Mouse (Mus musculus): Measurements from ENCODE around the gene Ubb. TPM values are rescaled to one million over a fixed set of nuclear protein-coding genes. Genes with fewer than 3 reads are reported as not detected.

The Ubb gene
- total RNA-seq, 2 experiments from 2014 or later = 1,687 to 1,997 TPM

DNA sequence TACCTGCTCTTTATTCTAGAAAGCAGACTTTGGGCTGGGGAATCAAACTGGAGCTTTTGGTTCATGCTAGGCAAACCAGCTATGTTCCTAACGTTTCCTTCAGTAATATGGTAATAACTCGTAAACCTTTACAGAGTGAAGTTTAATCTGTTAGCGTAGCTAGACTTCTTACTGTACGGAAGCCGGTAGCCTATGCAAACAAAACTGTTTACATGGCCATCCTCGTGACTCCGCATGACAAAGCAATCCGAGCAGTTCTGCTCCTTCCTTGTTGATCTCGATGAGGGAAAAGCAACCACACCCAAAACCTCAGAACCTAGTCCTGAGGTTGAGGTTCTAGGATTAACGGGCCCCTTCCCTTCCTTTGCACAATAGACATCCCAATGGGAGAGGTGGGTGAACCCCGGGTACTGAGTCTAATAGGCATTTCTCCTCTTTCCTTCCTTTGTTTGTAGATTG lies 715 bp upstream of the Ubb start:
- peak; percentile 25 to 40 for DNase-seq (ENCODE audit: extremely low spot score in 1 of 2, low spot score in 1 of 2)

DNA sequence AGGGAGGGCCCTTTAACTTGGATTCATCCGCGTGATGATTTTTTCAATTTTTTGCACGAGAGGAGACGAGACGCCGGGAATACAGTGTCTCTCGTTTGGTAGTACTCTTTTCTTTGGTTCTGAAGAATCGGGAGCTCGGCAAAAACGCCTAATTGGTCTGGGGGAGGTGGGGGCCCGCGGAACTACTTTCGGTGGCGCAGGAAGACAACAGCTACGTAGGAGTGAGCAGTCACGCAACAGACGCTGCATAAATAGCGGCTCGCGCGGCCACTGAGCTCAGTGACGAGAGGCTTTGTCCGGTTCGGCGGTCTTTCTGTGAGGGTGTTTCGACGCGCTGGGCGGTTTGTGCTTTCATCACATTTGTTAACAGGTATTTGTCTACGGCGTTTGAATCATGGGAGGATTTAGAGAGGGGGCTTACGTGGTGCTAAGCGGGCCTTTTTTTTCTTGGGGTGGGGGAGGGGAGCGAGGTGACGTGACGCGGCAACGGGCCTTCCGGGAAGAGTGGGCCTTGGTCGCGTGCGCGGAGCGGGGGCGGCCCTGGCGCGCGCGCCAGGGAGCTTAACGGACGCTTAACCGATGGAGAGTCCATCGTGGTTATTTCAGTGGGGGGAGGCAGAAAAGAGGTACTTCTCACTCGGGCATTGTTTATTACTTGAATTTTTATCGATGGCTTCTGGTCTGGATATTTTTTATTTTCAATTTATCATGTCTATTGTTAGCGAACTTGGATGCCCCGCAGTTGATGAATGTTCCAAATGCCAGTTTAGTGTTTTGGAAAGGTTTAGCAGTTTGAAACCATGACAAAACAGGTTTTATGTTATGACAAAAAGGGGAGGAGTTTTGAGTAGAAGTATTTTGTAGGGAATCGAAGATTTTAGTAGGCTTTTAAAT lies 502 bp downstream of the Ubb start:
- DNase-seq (ENCODE audit: extremely low spot score in 1 of 2, low spot score in 1 of 2) = peak; percentile 92

DNA sequence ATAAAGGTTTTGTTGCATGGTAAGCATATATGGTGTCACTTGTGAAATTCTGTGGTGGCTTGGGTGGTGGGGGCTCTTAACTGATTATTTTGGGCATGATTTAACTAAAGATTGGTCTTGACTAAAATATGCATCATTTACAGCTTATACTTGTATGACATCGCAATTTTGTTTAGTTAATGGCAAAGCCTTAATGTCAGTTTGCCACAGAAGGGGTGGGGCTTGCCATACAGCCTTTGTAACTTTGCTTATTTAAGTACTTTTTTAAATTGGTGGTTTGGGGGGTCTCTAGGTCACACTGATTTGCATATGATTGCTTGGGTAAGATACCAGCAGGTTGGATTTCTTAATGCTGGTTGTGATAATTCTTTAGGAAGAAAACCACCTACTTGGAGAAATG lies 2.2 kb downstream of the Ubb start:
- DNase-seq (ENCODE audit: extremely low spot score in 1 of 2, low spot score in 1 of 2) = no peak

DNA sequence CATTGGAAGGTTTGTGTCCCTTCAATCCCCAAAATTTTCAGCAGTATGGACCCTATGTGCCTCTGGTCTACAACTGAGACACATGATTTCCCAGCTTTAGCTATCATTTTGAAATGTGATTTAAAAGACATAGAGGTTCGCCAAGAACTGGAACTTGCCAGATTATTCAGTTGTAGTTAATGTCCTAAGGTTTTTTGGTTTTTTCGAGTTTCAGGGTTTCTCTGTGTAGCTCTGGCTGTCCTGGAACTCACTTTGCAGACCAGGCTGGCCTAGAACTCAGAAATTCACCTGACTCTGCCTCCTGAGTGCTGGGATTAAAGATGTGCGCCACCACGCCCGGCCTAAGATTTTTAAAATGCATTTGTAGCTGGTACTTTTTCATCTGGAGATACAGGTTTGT lies 2.7 kb downstream of the Ubb start:
- no peak for DNase-seq (ENCODE audit: extremely low spot score in 1 of 2, low spot score in 1 of 2)

DNA sequence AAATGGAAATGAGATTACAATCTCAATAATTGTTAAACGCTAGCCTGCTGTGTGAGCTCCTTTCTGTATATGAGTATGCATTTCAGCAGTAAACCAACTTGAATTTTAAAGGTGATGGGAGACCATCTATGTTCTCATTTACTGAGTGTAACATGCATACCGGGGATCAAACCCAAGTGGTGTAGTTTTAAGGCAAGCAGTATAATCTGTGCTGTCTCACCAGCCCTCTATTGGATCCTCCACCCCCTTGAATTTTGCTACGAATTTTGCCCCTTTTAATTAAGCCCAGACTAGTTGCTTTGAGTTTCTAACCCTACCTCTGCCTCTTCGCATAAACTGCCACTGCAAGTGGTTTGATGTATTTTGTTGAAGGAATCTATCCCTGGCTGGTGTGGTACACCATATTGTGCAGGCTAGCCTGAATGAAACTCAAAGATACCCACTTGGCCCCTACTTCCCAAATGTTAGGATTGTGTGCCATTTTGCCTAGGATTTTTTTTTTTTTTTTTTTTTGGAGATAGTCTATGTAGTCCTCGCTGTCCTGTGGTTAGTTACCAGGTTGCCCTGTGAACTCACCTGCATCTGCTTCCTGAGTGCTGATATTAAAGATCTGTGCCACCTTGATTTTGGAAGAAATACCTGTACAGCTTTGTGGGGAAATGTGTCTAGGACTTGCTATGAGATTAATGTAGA lies 3.3 kb downstream of the Ubb start:
- DNase-seq (ENCODE audit: extremely low spot score in 1 of 2, low spot score in 1 of 2) = no peak

DNA sequence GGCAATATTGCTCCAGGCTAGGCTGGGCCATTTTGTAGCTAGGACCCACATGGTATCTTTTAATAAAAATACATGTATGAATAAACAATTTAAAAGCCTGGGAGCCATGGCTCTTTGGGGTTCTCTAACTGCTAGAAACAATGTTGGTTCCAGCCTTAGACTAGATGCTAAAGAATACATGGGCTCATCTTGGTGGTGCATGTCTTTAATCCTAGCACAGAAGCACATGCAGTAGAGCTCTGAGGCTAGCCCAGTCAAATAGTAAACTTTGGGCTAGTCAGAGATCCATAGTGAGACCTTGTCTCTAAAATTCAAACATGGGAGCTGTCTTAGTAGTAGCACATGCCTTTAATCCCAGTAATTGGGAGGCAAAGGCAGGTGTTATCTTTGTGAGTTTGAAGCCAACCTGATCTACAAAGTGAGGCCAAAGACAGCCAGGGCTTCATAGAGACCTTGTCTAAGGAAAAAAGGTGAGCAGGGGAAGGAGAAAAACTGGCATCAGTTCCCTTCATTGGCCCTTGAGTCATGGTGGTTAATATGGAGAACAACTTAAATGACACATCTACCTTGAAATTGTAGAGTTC lies 4.1 kb downstream of the Ubb start:
- no peak for DNase-seq (ENCODE audit: extremely low spot score in 1 of 2, low spot score in 1 of 2)

DNA sequence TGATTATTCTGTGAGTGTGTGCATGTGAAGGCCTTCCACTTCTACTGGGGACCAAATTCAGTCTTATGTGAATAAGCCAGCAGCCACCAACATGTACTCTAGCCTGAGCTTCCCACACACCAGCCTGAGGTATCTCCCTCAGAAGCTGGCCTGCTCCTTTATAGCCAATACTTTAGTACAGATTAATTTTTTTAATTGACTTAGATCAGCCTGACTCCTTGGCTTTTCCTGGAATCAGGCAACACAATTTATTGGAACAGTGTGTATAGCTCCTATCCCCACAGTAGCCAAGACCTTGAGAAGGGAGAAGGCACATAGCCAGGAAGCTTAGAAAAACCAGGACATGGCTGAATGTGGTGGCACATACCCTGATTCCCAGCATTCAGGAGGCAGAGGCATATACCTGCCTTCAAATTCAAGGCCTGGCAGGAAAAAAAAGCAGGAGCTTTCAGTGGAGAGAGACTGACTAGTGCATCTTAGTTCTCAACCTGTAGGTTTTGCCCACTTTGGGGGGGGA lies 5.0 kb downstream of the Ubb start:
- DNase-seq (ENCODE audit: extremely low spot score in 1 of 2, low spot score in 1 of 2) = no peak

DNA sequence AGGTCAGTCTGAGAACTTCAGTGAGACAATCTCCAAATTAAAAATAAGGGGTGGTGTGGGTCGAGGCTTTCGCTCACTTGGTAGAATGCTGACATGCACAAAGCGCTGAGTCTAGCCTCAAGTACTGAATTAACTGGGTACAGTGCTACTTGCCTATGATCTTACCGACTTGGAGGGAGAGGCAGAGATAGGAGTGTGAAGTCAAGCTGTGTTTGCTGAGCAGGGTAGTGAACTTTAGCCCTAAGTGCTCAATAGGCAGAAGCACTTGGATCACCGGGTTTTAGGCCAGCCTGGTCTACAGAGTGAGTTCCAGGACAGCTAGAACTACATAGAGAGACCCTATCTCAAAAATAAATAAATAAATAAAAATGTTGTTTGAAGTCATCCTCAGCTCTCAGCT lies 6.2 kb downstream of the Ubb start:
- no peak for DNase-seq (ENCODE audit: extremely low spot score in 1 of 2, low spot score in 1 of 2)

DNA sequence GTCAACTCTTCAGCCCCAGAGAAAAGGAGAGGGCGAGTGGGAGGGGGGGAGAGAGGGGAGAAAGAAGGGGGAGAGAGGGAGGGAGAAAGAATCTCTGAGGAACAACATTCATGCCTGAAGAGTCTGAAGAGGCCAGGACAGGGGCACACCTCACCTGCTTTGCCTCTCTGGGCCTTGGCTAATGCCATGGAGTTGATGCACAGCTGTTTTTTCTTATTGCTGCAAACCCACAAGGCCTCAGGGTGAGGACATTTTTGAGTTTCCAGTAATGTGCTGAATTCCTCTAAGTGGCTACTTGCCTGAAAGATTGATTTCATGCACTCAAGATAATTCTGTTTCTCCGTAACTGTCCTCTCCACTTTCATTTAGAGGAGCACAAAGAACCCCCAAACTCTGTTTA lies 7.2 kb downstream of the Ubb start:
- DNase-seq (ENCODE audit: extremely low spot score in 1 of 2, low spot score in 1 of 2) = no peak

DNA sequence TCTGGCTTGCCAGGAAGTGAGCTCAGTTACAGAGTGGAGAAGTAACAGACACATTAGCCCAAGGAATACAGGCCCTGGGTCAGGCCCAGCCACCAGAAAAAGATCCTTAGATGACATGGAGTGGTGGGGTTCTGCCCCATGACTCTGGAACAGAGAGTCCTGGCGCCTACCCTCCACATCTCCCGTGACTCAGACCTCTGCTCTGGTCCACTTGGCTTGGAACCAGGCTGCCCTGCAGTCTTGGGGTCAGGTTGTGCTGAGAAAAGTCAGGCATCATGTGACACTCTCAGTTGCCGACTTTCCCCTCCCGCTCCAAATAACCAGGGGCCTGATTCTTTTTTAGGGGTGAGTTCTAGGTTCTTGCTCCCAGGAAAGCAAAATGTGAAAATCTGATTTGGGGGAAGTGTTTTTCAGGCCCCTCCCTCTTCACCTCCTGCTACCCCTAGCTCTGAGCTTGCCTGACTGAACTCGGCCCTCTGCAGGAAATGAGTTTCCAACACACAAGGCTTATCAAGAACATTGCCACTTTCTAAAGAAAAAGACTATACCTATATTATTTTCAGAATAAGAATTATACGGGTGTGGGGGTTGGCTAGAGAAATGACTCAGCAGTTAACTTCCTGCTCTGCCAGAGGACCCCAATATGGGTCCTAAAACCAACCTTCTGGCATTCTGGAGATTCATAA lies 8.1 kb downstream of the Ubb start:
- DNase-seq (ENCODE audit: extremely low spot score in 1 of 2, low spot score in 1 of 2) = no peak

DNA sequence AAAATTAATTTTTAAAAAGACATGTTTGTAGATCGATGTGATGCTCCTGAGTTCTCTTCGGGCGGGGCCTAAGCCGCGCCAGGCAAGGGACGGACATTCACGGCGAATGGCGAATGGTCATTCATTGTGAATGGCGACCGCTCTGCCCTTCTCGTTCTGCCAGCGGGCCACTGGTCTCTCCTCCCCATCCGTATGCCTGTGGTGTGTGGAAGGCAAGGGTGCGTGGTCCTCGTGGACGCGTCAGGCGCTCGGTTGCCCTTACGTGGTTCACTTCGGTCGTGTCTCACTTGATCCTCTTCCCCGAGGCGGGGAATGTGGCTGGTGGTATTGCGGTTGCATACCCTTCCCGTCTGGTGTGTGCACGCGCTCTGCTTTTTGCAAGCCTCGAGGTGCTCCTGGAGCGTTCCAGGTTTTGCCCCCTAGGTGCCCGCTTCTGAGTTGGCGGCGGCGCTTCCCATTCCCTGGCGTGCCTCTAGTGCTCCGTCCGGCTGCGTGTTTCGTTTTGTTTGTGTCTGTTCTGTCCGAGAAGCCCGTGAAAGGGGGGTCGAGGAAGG lies 9.6 kb downstream of the Ubb start:
- DNase-seq (ENCODE audit: extremely low spot score in 1 of 2, low spot score in 1 of 2) = no peak

DNA sequence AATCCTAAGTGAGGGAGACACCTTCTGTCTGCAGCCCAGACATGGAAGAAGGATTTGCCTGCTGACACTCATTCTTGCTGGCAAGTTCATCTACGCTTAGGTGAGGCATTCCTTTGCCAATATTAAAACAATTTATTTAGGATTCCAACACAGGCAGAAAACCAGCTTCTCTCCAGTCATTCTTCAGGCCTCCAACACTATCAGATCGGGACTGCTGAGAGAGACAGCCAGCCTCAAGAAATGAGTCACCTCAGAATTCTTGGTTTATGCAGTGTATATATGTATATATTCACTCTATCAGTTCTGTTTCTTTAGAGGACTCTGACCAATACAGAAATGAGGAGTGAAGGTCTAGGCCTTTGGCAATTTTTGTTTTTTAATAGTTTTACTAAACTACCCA lies 12.6 kb downstream of the Ubb start:
- no peak for DNase-seq (ENCODE audit: extremely low spot score in 1 of 2, low spot score in 1 of 2)

DNA sequence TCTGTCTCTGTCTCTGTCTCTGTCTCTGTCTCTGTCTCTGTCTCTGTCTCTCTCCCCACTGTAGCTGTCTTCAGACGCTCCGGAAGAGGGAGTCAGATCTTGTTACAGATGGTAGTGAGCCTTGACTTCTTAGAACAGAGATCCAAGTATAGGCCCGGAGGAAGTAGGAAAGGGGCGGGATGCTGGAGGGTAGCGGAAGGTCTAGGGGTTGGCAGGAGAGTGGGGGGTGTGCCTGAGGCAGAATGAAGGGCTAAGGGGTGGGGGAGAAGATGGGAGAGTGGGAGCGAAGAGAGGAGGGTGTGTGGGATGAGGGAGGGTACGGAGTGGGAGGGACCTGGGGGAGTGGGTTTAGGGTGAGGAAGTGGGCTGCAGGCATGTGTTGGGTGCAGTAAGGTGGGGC lies 14.8 kb downstream of the Ubb start:
- DNase-seq (ENCODE audit: extremely low spot score in 1 of 2, low spot score in 1 of 2) = no peak

DNA sequence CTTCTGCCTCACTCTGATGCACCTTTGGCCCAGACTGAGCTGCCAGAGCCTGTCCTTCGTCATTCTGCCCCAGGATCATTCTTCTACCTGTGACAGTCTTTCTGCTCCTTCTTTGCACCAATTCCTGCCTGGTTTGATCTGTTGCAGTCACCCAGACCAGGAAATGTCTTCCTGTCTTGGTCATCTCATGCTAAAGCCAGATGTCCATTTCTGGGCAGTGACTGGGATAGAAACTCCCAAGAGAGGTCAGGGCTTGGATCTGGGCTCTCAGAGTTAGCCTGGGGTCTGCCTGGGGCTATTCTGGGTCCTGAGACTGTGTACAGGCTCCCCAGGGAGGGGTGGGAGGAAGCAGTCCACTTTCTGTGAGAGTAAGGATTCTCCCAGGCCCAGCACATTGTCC lies 15.2 kb downstream of the Ubb start:
- DNase-seq (ENCODE audit: extremely low spot score in 1 of 2, low spot score in 1 of 2) = no peak

DNA sequence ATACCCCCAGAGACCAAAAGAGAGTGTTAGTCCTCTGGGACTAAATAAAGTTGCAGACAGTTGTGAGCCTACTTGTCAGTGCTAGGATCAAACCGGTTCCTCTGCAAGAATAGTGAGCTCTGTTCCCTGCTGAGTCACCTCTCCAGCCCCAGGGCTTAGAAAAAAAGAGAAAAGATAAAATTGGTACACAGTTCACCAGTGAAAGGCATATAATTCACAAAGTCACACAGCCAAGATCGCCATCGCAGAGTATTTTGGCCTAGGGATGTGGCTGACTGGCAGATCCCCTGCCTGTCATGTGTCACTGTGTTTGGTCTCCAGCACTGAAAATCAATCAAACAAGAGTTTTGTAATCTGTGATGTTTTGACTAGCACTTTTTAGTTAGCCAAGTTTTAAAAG lies 17.3 kb downstream of the Ubb start:
- DNase-seq (ENCODE audit: extremely low spot score in 1 of 2, low spot score in 1 of 2) = no peak

DNA sequence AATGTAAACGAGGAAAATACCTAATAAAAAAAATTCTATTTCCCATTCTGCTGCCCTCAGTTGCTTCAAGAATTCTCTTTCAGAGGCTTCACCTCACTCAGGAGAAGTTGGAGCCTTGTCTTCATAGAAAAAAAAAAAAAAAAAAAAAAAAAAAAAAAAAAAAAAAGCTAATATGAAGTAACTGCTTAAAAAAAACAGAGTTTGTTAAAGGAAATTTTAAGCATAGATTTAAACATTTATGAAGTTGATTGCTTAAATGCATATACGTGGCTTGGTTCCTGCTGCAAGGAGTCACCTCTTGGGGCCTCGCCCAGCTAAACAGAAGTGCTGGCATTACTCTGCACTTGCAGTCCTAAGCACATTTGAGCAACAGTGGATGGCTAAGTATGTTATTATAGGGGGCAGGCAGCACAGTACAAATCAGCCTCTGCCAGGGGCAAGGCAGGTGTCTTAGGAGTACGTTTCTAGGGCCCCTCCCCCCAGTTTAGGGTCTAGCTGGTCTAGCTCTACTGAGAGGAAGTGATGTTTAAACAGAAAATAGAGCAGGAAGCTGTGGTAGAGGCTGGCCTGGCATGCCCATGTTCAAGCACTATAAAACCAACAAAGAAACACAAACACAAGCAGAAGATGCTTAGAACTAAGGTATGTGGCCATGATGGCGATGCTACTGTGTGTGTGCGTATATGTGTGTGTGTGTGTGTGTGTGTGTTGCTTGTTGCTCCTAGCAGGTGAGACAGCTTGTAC lies 23.2 kb downstream of the Ubb start, which contains the start of gene Trpv2:
Gene Trpv2, plus strand, starts transcription at position 528 of the 744 bp plus-strand sequence.
- no peak for DNase-seq (ENCODE audit: extremely low spot score in 1 of 2, low spot score in 1 of 2)

DNA sequence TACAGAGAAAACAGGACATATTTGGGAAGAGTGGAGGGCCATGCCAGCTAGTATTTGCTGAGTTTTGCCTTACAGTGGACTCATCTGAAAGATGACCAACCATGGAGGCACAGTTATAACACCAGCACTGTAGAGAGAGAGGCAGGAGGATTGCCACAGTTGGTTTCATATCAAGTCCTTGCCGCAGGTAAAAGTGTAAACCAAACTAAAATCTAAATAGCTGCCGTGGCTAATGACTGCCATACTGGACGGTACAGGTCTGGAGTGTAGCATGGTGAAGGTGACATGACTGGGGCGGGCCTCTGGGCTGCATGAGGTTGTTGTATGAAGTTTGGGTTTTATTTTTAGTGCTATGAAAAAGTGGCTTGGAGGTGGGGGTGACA lies 23.7 kb downstream of the Ubb start:
- no peak for DNase-seq (ENCODE audit: extremely low spot score in 1 of 2, low spot score in 1 of 2)

DNA sequence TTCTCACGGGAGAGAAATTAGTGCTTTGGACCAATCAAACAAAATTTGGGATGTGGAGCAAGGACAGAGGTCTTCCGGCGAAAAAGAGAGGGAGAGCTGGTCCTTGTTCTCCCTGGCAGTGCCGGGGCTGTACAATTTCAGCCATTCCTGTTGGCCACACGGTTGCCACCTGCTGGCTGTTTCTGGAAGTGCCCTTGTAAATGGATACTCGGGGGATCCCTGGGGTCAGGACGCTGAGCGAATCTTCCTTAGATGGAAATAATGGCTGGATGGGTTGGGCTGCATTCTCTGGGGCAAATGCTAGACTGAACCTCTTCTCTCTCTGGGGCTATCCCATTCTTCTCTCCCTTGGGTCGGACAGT lies 24.3 kb downstream of the Ubb start:
- DNase-seq (ENCODE audit: extremely low spot score in 1 of 2, low spot score in 1 of 2) = peak; percentile 77 to 96

DNA sequence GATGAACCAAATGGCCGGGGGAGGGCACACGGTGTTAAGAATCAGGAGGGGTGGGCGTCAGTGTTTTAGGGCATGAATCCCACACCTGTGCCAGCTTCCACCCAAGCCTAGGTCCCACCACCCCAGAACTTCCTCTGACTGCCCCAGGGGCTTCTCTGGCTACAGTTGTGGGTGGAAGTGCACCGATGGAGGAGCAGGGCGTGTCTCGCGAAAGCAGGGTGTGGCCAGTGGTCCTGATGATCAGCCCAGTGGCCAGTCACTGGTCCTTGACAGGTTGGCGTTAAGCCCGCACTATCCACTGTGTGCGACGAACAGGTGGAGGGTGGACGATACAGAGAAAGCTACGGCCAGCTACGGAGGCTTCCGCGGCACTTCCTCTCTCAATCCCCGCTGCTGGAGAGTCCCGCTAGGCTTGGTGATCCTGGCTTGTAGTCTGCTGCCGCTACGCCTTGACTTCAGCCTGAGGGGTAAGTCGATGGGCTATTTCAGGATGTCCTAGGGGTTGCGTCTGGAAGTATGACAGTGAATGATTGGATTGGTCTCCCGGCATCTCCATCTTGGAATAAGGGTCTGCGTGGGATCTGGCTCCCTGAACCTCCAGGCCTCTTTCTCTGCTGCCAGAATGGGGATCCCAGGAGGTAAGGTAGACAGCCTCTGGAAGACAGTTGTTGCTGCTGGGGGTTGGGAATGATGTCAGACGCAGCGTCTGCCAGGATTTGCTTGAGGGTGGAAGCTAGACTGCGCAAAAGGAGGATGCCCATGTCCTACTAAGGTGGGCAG lies 24.9 kb downstream of the Ubb start:
- peak; percentile 31 to 38 for DNase-seq (ENCODE audit: extremely low spot score in 1 of 2, low spot score in 1 of 2)
